Mouse (Mus musculus) Patski (cell line): ENCODE measurements around the gene Cul9. TPM values are rescaled to one million over a fixed set of nuclear protein-coding genes. Genes with fewer than 3 reads are reported as not detected.

Source experiments
- ATAC-seq: fragments of 100-300 bp; one replicate; pipeline ENCODE4 v1.8.0; 2021
- CTCF ChIA-PET: fragments of 350-600 bp; sonication (Branson Sonifier 250); formaldehyde crosslinking; loops from one replicate; lab custom pipeline; 2022; ENCODE audit warnings: inconsistent platforms; lab: Charles Lee
- POLR2A ChIA-PET: fragments of 350-600 bp; sonication (Branson Sonifier 250); formaldehyde crosslinking; loops from one replicate; lab custom pipeline; 2022; ENCODE audit warnings: antibody characterized with exemption, inconsistent platforms; lab: Charles Lee
- DNase-seq: peaks from one replicate; pipeline ENCODE4 v3.0.0-alpha.2; 2011; ENCODE audit warnings: low read depth, low spot score
- H3K27me3 ChIP-seq: fragments of 371-371 bp; one replicate; pipeline ENCODE4 v1.5.1; 2021
- CTCF ChIP-seq: fragments of 100-300 bp; IDR thresholded peaks from one replicate; pipeline ENCODE4 v1.5.1; 2021
- in situ Hi-C: fragments of 300-500 bp; cut with MboI; formaldehyde crosslinking; loops from 3 replicates; pipeline ENCODE4 v1.11.1; 2018; ENCODE audit warnings: low pct_unique_long_range_greater_than_20kb, mixed read lengths
- polyA plus RNA-seq: library from polyadenylated mRNA; unstranded; gene quantifications from one replicate; pipeline ENCODE4 v1.2.3, GENCODE M21; 2021

Gene Cul9
- polyA plus RNA-seq, 1 experiment from 2014 or later, result 34.3 TPM

DNA sequence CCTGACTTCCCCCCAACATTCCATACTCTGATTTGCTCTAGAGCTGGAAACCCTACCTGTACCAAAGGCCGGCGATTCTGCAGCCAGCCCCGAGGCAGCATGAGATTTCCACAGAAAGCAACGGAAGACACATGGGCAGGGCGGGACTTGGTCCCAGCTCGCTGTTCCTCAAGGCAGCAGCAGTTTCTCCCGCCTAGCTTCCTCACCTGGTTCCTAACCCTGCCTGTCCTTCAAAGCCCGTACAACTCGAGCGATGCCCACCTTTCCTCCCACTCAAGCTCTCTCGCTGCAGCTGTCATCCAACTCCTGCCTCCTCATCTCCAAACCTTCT, 8.4 kb upstream of the Cul9 start:
- no peak for TF ChIP-seq CTCF
- ChIA-PET CTCF (no interaction called here), POLR2A (interaction anchor here (0.6 to 1.7 kb wide), 4 partner anchors 9 to 292 kb away, joined by 3 to 5 read pairs (median 4); partner anchors contain the start of gene Cul9)
- in situ Hi-C loops, result no loop called here
- no peak for ATAC-seq
- H3K27me3 ChIP-seq, result no peaks in the 10 kb centered on the region
- no peak for DNase-seq

DNA sequence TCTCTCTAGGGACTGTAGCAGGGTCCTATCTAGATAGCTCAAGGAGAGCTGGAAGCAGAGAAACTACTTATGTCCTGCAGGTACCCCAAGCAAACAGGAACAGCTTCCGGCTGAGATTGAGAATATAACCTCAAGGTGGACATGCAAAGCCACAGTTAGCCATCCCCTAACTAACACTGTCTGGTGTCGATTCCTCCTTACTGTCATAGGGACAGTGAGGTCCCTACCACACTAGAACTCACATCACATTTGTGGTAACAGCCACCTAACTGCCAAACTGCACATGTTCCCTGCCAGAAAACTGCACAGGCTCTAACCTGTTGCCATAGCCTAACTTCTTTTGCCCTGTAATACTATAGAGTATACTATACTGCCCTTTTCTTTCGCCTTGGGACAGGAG, 7.7 kb upstream of the Cul9 start:
- no peak for TF ChIP-seq CTCF
- no peaks in the 10 kb centered on the region for H3K27me3 ChIP-seq
- ChIA-PET POLR2A (interaction anchor here (0.6 to 1.5 kb wide), 3 partner anchors 69 to 293 kb away, joined by 3 to 5 read pairs (median 3); no protein-coding TSS in a partner anchor), CTCF (no interaction called here)
- DNase-seq (no peak), ATAC-seq (no peak)
- in situ Hi-C loops, result no loop called here

GRCm38 (mm10) chr17:46553469-46553868, 7.3 kb upstream of the Cul9 start:
- DNase-seq, result no peak
- TF ChIP-seq CTCF, result no peak
- CTCF ChIA-PET, result no interaction called here
- in situ Hi-C loops, result no loop called here
- POLR2A ChIA-PET, result no interaction called here
- no peak for ATAC-seq
- no peaks in the 10 kb centered on the region for H3K27me3 ChIP-seq

- TF ChIP-seq CTCF, result no peak
- ATAC-seq (peak; percentile 62), DNase-seq (peak; percentile 86)
- CTCF ChIA-PET, result no interaction called here
- in situ Hi-C loops, result no loop called here
- POLR2A ChIA-PET, result no interaction called here
- no peaks in the 10 kb centered on the region for H3K27me3 ChIP-seq
Measured at GRCm38 (mm10) chr17:46552841-46553423, 6.7 kb upstream of the Cul9 start.

- ChIA-PET POLR2A (no interaction called here), CTCF (interaction anchor here (1.3 kb wide), 1 partner anchor 26 kb away, joined by 4 read pairs; no protein-coding TSS in a partner anchor)
- DNase-seq (no peak), ATAC-seq (no peak)
- no peak for TF ChIP-seq CTCF
- in situ Hi-C loops, result no loop called here
- H3K27me3 ChIP-seq, result no peaks in the 10 kb centered on the region
Measured at GRCm38 (mm10) chr17:46552151-46552550, 6.0 kb upstream of the Cul9 start.

DNA sequence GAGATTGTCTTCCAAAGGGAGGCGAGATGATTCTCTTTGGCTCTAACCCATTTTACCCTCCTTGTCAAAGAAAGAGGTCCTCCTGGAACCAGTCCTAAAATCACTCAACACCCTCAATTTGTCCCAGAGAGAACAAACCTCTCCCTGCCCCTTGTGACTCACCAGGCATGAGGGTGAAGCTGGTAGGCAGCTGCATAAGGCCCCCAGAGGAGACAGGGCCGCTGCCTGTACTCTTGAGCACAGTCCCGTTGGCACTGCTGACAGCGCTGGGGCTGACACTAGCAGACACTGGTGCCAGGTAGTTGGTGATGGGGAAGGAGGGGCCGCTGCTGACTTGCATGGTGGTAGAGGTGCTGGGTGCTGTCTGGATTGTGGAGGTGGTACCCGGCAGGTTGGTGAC, 5.2 kb upstream of the Cul9 start:
- POLR2A ChIA-PET, result no interaction called here
- in situ Hi-C loops, result no loop called here
- TF ChIP-seq CTCF, result no peak
- no peak for ATAC-seq
- CTCF ChIA-PET, result interaction anchor here (1.3 kb wide), 1 partner anchor 26 kb away, joined by 4 read pairs; no protein-coding TSS in a partner anchor
- H3K27me3 ChIP-seq, result no peaks in the 10 kb centered on the region
- no peak for DNase-seq

DNA sequence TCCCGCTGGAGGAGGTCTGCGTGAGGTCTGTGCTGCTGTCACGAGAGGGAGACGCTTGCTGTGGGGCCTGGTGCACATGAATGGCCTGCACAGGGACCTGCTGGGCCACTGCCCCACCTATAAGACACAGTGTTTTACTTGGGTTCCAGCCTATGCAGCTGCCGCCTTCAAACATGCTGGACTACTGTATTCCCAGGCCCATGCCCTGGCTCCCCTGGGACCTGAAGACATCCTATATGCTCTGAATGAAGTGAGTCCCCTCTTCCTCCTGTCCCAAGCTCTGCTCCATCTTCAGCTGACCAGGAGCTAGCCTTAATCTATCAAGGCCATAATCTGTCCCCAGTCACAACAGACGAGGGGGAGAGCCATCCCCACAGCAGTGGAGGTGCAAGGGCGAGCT, 4.7 kb upstream of the Cul9 start:
- TF ChIP-seq CTCF, result no peak
- no peaks in the 10 kb centered on the region for H3K27me3 ChIP-seq
- ATAC-seq (no peak), DNase-seq (no peak)
- ChIA-PET POLR2A (no interaction called here), CTCF (interaction anchor here (1.3 kb wide), 1 partner anchor 25 kb away, joined by 4 read pairs; no protein-coding TSS in a partner anchor)
- in situ Hi-C loops, result no loop called here

DNA sequence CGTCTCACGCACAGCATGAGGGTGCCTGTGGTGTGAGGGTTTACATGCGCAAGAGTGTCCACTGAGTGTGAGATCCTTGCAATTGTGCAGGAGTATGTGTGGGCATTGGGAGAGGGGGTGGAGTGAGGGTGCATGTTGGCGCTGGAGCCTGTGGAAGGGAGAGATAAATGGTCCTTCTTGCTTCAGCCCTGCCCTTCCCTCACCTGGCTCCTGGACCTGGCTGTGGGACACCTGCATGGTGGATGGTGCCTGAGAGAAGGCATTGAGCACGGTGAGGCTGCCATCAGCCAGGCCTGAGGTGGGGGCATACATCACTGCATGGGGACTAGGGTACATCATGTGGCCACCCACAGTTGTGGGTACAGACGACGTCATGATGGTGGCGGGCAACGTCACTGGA, 3.5 kb upstream of the Cul9 start:
- CTCF ChIA-PET, result no interaction called here
- DNase-seq, result no peak
- POLR2A ChIA-PET, result no interaction called here
- no peak for ATAC-seq
- in situ Hi-C loops, result no loop called here
- no peaks in the 10 kb centered on the region for H3K27me3 ChIP-seq
- no peak for TF ChIP-seq CTCF

- in situ Hi-C loops, result no loop called here
- CTCF ChIA-PET, result interaction anchor here (1.2 kb wide), 1 partner anchor 88 kb away, joined by 4 read pairs; no protein-coding TSS in a partner anchor
- DNase-seq (no peak), ATAC-seq (no peak)
- no peak for TF ChIP-seq CTCF
- POLR2A ChIA-PET, result interaction anchor here (0.6 kb wide), 1 partner anchor 114 kb away, joined by 7 read pairs; no protein-coding TSS in a partner anchor
- no peaks in the 10 kb centered on the region for H3K27me3 ChIP-seq
Measured at GRCm38 (mm10) chr17:46549193-46549592, 3.0 kb upstream of the Cul9 start.

DNA sequence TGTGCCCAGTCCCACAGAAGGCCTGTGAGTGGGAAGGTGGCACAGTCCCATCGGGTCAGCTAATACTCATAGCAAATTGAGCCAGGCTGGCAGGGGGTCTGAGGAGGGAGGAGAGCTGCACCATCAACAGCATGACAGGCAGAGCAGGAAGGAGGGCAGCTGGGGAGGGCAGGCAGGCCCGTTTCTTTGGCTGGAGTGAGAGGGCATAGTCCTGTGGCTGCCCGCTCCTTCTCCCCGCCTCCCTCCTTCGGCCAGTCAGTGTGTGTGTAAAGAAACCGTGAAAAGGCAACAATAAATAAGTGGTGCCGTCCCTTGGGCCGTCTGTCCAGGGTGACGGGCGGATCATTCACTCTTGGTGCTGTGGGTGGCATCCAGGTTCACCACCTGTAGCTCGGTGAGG, 2.6 kb upstream of the Cul9 start:
- CTCF ChIA-PET, result interaction anchor here (1.2 kb wide), 1 partner anchor 88 kb away, joined by 4 read pairs; no protein-coding TSS in a partner anchor
- DNase-seq, result no peak
- in situ Hi-C loops, result no loop called here
- no peak for ATAC-seq
- POLR2A ChIA-PET, result interaction anchor here (0.6 kb wide), 1 partner anchor 114 kb away, joined by 7 read pairs; no protein-coding TSS in a partner anchor
- H3K27me3 ChIP-seq, result no peaks in the 10 kb centered on the region
- no peak for TF ChIP-seq CTCF

DNA sequence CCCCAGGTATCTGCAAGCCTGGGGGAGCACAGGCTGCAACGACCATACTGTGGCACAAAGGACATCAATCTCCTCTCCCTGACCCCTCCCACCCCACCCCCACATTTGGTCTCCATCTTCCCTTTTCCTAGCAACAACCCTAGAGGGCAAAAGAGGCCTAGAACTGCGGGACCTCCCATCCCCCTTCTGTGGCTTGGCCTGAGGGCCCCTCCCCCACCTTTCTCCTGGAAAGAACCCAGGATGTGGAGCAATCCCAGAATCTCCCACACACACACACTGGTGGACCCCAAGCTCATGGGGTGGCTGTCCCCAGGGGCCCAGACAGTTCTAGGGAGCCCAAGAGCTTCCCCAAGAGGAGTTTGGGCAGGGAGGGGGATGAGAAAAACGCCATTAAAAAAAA, 1.7 kb upstream of the Cul9 start:
- TF ChIP-seq CTCF, result no peak
- DNase-seq, result no peak
- in situ Hi-C loops, result no loop called here
- ChIA-PET POLR2A (no interaction called here), CTCF (interaction anchor here (1.2 kb wide), 1 partner anchor 89 kb away, joined by 4 read pairs; no protein-coding TSS in a partner anchor)
- no peak for ATAC-seq
- H3K27me3 ChIP-seq, result no peaks in the 10 kb centered on the region
